Mouse (Mus musculus) heart, embryonic 13.5 days (tissue): ENCODE measurements around the gene Fbxw21. TPM values are rescaled to one million over a fixed set of nuclear protein-coding genes. Genes with fewer than 3 reads are reported as not detected.

Experiments
- ATAC-seq: fragments of 200-750 bp; cut with Nextera tagmentation; 2 replicates; pipeline ENCODE4 v1.8.0; 2017; ENCODE audit warnings: moderate TSS enrichment; ENCODE audit not compliant: insufficient number of reproducible peaks, low FRiP score, low TSS enrichment; ENCODE audit errors: extremely low read depth
- H3K27ac ChIP-seq: fragments of 300-500 bp; sonication (generic); replicated peaks from 2 replicates; pipeline ENCODE4 v1.5.1; 2015; ENCODE audit warnings: moderate library complexity, mild to moderate bottlenecking, inconsistent platforms
- H3K27me3 ChIP-seq: fragments of 300-500 bp; sonication (generic); replicated peaks from 2 replicates; pipeline ENCODE4 v1.6.1; 2015; ENCODE audit warnings: mild to moderate bottlenecking, inconsistent platforms
- H3K36me3 ChIP-seq: fragments of 300-500 bp; sonication (generic); 2 replicates; pipeline ENCODE4 v1.6.1; 2015; ENCODE audit warnings: mild to moderate bottlenecking, inconsistent platforms
- H3K4me1 ChIP-seq: fragments of 300-500 bp; sonication (generic); 2 replicates; pipeline ENCODE4 v1.6.1; 2015; ENCODE audit warnings: inconsistent platforms
- H3K4me2 ChIP-seq: fragments of 300-500 bp; sonication (generic); 2 replicates; pipeline ENCODE4 v1.6.1; 2015; ENCODE audit warnings: inconsistent platforms, mild to moderate bottlenecking, moderate library complexity
- H3K4me3 ChIP-seq: fragments of 300-500 bp; sonication (generic); 2 replicates; pipeline ENCODE4 v1.5.1; 2015; ENCODE audit warnings: moderate library complexity, mild to moderate bottlenecking, inconsistent platforms
- H3K9ac ChIP-seq: fragments of 300-500 bp; sonication (generic); 2 replicates; pipeline ENCODE4 v1.6.1; 2015; ENCODE audit warnings: inconsistent platforms, mild to moderate bottlenecking, moderate library complexity
- H3K9me3 ChIP-seq: fragments of 300-500 bp; sonication (generic); 2 replicates; pipeline ENCODE4 v1.6.1; 2016; ENCODE audit warnings: inconsistent platforms
- WGBS: fragments of 180-500 bp; shearing (Covaris S2); methylation state at CpG from one replicate; pipeline ENCODE4 v1.1.7; 2015; ENCODE audit warnings: mixed read lengths; 5-methylcytosine and 5-hydroxymethylcytosine counted together
- polyA plus RNA-seq: library from polyadenylated mRNA; unstranded; fragments of >200 nt; fragmentation: Nextera tagmentation; extraction: Ambion mirVana; gene quantifications from 2 replicates; pipeline ENCODE4 v1.2.1, GENCODE M21; 2015

Fbxw21 gene
- polyA plus RNA-seq, 1 experiment from 2014 or later = not detected

DNA sequence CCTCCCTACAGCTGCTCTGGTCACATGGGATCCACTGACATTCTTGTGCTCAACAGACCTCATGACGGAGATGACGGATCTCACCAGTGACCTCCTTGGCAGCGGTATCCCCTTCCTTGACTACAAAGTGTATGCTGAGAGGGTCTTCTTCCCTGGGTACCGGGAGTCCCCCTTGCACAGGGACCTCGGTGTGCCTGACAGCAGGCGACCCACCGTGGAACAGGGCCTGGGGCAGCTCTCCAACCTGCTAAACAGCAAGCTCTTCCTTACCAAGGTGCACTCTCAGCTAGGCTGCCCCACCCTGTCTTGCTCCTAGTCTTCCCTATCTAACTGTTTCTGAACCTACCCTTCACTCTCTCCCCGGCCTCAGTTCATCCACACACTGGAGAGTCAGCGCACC lies 50.2 kb downstream of the Fbxw21 start:
- WGBS = 85% methylated on average over 9 of the region's 9 CpGs
- no peak overlapping the region for H3K4me3 ChIP-seq
- H3K9me3 ChIP-seq = no peaks in the 10 kb centered on the region
- no peak overlapping the region for H3K9ac ChIP-seq
- peaks cover 98% of the 10 kb centered on the region for H3K36me3 ChIP-seq
- no peaks in the 10 kb centered on the region for H3K27me3 ChIP-seq
- H3K4me2 ChIP-seq = no peak overlapping the region
- H3K4me1 ChIP-seq = no peaks in the 10 kb centered on the region
- H3K27ac ChIP-seq = no peak overlapping the region
- no peak for ATAC-seq

GRCm38 (mm10) chr9:109111101-109111500 lies 50.7 kb downstream of the Fbxw21 start:
- H3K4me2 ChIP-seq = no peak overlapping the region
- 84% methylated on average over 4 of the region's 4 CpGs for WGBS

DNA sequence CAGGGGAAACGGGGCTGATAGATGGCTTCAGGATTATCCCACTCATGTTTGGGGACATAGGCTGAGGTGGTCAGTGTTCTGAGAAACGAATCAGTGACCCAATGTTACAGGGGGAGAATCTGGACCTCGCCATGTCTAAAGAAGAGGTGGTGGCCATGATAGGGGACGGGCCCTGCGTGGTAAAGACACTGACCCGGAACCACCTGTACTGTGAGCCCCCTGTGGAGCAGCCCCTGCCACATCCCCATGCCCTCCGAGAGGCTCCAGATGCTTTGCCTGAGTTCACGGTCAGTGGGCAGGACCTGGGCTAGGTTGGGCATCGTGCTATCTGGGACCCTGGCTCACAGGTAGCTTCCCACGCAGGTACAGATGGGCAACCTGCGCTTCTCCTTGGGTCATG lies 51.6 kb downstream of the Fbxw21 start:
- no peak overlapping the region for H3K9ac ChIP-seq
- ATAC-seq = no peak
- H3K9me3 ChIP-seq = no peaks in the 10 kb centered on the region
- H3K27ac ChIP-seq = no peak overlapping the region
- 90% methylated on average over 11 of the region's 11 CpGs for WGBS
- H3K4me3 ChIP-seq = no peak overlapping the region
- no peaks in the 10 kb centered on the region for H3K27me3 ChIP-seq
- H3K4me1 ChIP-seq = peaks cover 2% of the 10 kb centered on the region
- peaks cover 98% of the 10 kb centered on the region for H3K36me3 ChIP-seq
- no peak overlapping the region for H3K4me2 ChIP-seq

More at GRCm38 (mm10) chr9:109111101-109111500, 50.7 kb downstream of the Fbxw21 start:
- H3K9me3 ChIP-seq = no peaks in the 10 kb centered on the region
- no peaks in the 10 kb centered on the region for H3K27me3 ChIP-seq
- no peaks in the 10 kb centered on the region for H3K4me1 ChIP-seq
- H3K27ac ChIP-seq = no peak overlapping the region
- H3K4me3 ChIP-seq = no peak overlapping the region
- ATAC-seq = no peak
- H3K9ac ChIP-seq = no peak overlapping the region
- peaks cover 98% of the 10 kb centered on the region for H3K36me3 ChIP-seq

GRCm38 (mm10) chr9:109107341-109107740 lies 54.5 kb downstream of the Fbxw21 start:
- WGBS = 77% methylated on average over 5 of the region's 6 CpGs
- Histone ChIP-seq H3K4me1 (peaks cover 27% of the 10 kb centered on the region), H3K9me3 (no peaks in the 10 kb centered on the region), H3K27ac (no peak overlapping the region), H3K9ac (no peak overlapping the region), H3K4me3 (no peak overlapping the region), H3K4me2 (no peak overlapping the region), H3K36me3 (peaks cover 91% of the 10 kb centered on the region), H3K27me3 (no peaks in the 10 kb centered on the region)
- no peak for ATAC-seq

GRCm38 (mm10) chr9:109105648-109106047 lies 56.2 kb downstream of the Fbxw21 start:
- H3K4me3 ChIP-seq = no peak overlapping the region
- 89% methylated on average over 12 of the region's 12 CpGs for WGBS
- H3K36me3 ChIP-seq = peaks cover 85% of the 10 kb centered on the region
- H3K4me1 ChIP-seq = peaks cover 32% of the 10 kb centered on the region
- no peaks in the 10 kb centered on the region for H3K9me3 ChIP-seq
- ATAC-seq = no peak
- no peak overlapping the region for H3K4me2 ChIP-seq
- H3K27me3 ChIP-seq = no peaks in the 10 kb centered on the region
- no peak overlapping the region for H3K9ac ChIP-seq
- no peak overlapping the region for H3K27ac ChIP-seq

DNA sequence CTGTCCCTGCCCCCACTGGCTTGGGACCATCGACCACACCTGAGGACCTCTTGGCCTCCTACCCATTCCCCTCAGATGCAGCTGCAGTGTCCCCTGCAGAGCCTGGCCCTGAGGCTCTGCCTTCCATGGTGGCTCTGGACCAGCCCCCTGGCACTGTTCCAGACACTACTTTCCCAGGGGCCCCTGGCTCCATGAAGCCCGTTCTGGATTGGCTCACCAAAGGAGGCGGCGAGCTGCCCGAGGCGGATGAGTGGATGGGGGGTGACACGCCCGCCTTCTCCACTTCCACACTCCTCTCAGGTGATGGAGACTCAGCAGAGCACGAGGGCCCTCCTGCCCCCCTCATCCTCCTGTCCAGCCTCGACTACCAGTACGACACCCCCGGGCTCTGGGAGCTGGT lies 56.8 kb downstream of the Fbxw21 start:
- no peak; the same call in 1 of the 2 replicates for ATAC-seq
- 56% methylated on average over 12 of the region's 12 CpGs for WGBS
- Histone ChIP-seq H3K4me1 (peaks cover 38% of the 10 kb centered on the region), H3K27me3 (no peaks in the 10 kb centered on the region), H3K36me3 (peaks cover 85% of the 10 kb centered on the region), H3K4me3 (no peak overlapping the region), H3K4me2 (no peak overlapping the region), H3K27ac (peak overlapping the region; percentile 25; the same call in 1 of the 2 replicates), H3K9me3 (no peaks in the 10 kb centered on the region), H3K9ac (peak overlapping the region; percentile 44)

DNA sequence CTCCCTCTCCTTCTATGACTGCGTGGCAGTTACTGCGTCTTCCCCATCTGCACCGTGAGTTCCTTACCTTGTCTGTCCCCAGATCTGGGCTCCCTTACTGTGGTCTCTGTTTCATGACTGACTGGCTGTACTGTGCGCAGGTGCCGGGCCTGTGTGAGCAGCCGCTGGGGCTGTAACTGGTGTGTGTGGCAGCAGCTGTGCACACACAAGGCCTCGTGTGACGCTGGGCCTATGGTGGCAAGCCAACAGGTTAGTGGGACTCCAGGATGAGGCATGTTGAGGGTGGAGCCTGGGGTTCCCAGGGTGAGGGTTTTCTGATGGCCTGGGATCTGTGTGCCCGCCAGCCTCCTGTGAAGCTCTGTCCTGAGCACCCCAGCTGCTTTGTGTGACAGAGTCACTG lies 57.8 kb downstream of the Fbxw21 start:
- no peaks in the 10 kb centered on the region for H3K9me3 ChIP-seq
- H3K4me3 ChIP-seq = no peak overlapping the region
- ATAC-seq = no peak
- peaks cover 47% of the 10 kb centered on the region for H3K4me1 ChIP-seq
- H3K27ac ChIP-seq = peak overlapping the region; percentile 25; the same call in 1 of the 2 replicates
- H3K36me3 ChIP-seq = peaks cover 78% of the 10 kb centered on the region
- WGBS = 91% methylated on average over 9 of the region's 9 CpGs
- 0 out of 2 replicates have a peak overlapping the region, but pooled peaks have one; percentile 44 for H3K9ac ChIP-seq
- H3K27me3 ChIP-seq = no peaks in the 10 kb centered on the region
- no peak overlapping the region for H3K4me2 ChIP-seq

- Histone ChIP-seq H3K4me3 (no peak overlapping the region), H3K27ac (no peak overlapping the region), H3K9me3 (no peaks in the 10 kb centered on the region), H3K9ac (no peak overlapping the region), H3K4me1 (peaks cover 56% of the 10 kb centered on the region), H3K27me3 (no peaks in the 10 kb centered on the region), H3K4me2 (no peak overlapping the region), H3K36me3 (peaks cover 70% of the 10 kb centered on the region)
- ATAC-seq = no peak
- 61% methylated on average over 7 of the region's 7 CpGs for WGBS
These were observed 58.6 kb downstream of the Fbxw21 start for GRCm38 (mm10) chr9:109103250-109103649.

DNA sequence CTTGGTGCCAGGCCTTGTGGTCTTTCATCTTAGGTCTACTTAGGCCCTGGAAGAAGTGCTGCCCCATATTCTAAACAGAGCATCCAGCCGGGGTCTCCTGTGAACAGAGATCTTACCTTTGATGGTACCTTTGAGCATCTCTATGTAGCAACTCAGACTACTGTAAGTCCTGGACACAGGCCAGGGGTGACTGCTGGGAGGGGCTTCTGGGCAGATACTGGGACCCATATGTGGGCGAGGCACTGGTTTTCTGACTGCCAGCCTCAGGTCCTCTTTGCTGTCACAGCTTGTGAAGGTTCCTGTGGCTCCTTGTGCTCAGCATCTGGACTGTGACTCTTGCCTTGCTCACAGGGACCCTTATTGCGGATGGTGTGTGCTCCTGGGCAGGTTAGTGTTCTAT lies 59.3 kb downstream of the Fbxw21 start:
- Histone ChIP-seq H3K9ac (no peak overlapping the region), H3K27ac (no peak overlapping the region)
- ATAC-seq = no peak

DNA sequence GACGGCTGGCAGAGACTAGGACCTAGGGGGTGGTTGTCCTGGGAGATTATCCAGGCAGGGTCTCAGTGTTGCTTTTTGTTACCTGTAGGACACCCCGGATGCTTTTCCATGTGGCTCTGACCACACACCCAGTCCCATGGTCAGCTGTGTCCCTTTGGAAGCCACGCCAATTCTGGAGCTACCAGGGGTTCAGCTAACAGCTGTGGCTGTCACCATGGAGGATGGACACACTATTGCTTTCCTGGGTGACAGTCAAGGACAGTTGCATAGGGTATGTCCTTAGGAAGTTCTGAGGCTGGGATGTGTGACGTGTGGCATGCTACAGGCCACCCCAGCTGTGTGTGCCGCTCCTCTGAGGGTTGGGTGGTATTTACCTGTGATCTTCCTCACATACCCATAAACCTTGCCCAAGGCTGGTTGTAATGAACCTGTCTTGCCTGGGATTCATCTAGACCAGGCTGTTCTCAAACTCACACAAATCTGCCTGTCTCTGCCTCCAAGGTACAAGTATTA lies 59.9 kb downstream of the Fbxw21 start:
- 87% methylated on average over 5 of the region's 5 CpGs for WGBS
- H3K4me3 ChIP-seq = no peak overlapping the region
- H3K27me3 ChIP-seq = no peaks in the 10 kb centered on the region
- no peak overlapping the region for H3K9ac ChIP-seq
- no peak for ATAC-seq
- H3K36me3 ChIP-seq = peaks cover 59% of the 10 kb centered on the region
- no peak overlapping the region for H3K27ac ChIP-seq
- H3K9me3 ChIP-seq = no peaks in the 10 kb centered on the region
- H3K4me1 ChIP-seq = peaks cover 68% of the 10 kb centered on the region
- H3K4me2 ChIP-seq = no peak overlapping the region

More for the DNA sequence above, 59.3 kb downstream of the Fbxw21 start:
- peaks cover 63% of the 10 kb centered on the region for H3K36me3 ChIP-seq
- H3K27me3 ChIP-seq = no peaks in the 10 kb centered on the region
- H3K4me1 ChIP-seq = peaks cover 63% of the 10 kb centered on the region
- no peak overlapping the region for H3K4me3 ChIP-seq
- no peaks in the 10 kb centered on the region for H3K9me3 ChIP-seq
- WGBS = 79% methylated on average over 3 of the region's 3 CpGs
- H3K4me2 ChIP-seq = no peak overlapping the region

- 79% methylated on average over 20 of the region's 20 CpGs for WGBS
- peaks cover 78% of the 10 kb centered on the region for H3K4me1 ChIP-seq
These were observed 61.4 kb downstream of the Fbxw21 start for GRCm38 (mm10) chr9:109100307-109100928.

DNA sequence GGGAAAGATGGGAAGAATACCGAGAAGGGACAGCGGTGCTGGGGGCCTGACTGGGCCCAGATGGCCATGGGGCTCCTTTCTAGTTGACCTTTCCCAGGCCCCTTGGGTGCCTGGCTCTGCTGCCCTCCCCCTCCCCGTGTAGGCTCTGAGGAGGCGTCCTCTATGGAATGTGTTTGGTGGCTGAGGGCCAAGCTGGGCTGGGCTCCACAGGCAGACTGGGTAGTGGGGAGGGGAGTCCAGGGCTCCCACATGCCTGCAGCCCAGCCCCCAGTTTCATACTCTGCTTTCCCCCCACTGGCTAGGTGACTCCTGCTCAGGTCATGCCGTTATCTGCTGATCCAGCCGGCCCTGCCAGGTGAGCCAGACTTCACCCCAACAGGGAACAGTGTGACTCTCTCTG lies 62.9 kb downstream of the Fbxw21 start:
- Histone ChIP-seq H3K36me3 (peaks cover 31% of the 10 kb centered on the region), H3K4me3 (peak overlapping the region; percentile 63), H3K4me1 (peaks cover 74% of the 10 kb centered on the region), H3K27ac (peak overlapping the region; percentile 95), H3K27me3 (no peaks in the 10 kb centered on the region), H3K9ac (peak overlapping the region; percentile 89), H3K4me2 (peak overlapping the region; percentile 85), H3K9me3 (no peaks in the 10 kb centered on the region)
- ATAC-seq = peak; percentile 60
- 4% methylated on average over 5 of the region's 6 CpGs for WGBS

More at GRCm38 (mm10) chr9:109100307-109100928, 61.4 kb downstream of the Fbxw21 start:
- no peaks in the 10 kb centered on the region for H3K27me3 ChIP-seq
- H3K9ac ChIP-seq = no peak overlapping the region
- H3K4me2 ChIP-seq = no peak overlapping the region
- ATAC-seq = no peak
- H3K9me3 ChIP-seq = no peaks in the 10 kb centered on the region
- H3K4me3 ChIP-seq = no peak overlapping the region
- peaks cover 44% of the 10 kb centered on the region for H3K36me3 ChIP-seq
- H3K27ac ChIP-seq = 0 out of 2 replicates have a peak overlapping the region, but pooled peaks have one; percentile 95
